Mouse (Mus musculus): Measurements from ENCODE around the gene Ak7.

The Ak7 gene

DNA sequence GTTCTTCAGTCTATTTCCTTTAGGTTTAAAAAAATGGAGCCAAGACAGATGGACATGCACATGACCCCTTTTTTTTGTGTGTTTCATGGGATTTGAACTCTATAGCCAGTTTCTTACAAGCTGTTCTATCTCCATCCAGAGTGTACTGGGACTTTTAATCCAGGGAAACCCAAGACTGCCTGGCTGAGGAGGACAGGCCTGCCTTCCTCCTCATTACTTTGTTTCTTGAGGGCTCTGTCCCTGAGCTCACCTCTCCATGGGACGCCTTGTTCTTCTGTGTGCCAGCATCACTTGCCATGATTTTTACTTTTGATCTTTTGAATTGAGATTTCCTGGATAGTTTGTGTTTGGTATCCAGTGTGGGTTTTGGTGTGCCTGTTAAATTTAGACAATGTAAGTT is 80.3 kb downstream of the Ak7 start:
- no peak for DNase-seq (ENCODE audit: low spot score in 2 of 2)

DNA sequence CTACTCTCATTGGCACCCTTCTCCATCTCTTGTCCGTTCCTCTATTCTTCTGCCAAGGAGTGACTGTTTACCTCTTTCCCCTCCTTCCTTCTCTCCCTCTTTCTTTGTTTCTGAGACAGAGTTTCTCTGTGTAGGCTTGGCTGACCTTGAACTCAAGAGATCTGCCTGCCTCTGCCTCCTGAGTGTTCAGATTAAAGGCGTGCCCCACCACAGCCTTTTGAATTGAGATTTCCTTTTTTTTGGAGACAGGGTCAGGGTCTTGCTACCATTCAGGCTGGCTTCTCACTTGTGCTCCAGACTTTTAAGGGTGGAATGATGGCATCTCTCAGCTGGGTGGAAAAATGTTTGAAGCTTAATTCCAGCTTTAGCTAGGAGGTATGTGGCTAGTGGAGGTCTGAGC is 81.8 kb downstream of the Ak7 start:
- DNase-seq (ENCODE audit: low spot score in 2 of 2), result no peak

DNA sequence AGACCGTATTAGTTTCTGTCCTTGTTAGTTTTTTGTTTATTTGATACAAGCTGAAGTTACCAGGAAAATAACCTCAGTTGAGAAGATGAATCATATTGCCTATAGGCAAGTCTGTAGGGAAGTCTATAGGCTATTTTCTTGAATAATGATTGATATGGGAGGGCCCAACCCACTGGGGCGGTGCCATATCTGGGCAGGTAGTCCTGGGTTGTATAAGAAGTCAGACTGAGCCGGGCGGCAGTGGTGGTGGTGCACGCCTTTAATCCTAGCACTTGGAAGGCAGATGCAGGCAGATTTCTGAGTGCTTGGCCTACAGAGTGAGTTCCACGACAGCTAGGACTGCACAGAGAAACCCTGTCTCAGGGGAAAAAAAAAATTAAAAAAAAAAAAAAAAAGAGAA is 84.1 kb downstream of the Ak7 start:
- DNase-seq (ENCODE audit: low spot score in 2 of 2), result no peak

DNA sequence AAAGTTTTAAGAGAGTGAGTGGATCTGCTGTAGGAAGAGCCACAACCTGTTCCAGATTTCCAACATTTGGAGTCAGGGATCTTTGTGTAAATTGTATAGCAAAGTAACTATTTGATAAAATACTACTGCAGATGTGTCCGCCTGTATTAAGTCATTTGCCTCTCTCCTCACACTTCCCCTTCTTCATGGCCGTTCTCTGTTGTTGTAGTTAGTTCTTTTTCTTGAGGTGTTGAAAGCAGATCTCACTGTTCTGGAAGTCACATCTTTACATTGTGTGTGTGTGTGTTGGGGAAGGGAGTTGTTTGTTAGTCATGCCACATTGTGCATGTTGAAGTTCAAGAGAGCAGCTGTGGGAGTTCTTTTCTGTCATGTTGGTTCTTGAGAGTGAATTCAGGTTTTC is 89.1 kb downstream of the Ak7 start:
- DNase-seq (ENCODE audit: low spot score in 2 of 2), result no peak

DNA sequence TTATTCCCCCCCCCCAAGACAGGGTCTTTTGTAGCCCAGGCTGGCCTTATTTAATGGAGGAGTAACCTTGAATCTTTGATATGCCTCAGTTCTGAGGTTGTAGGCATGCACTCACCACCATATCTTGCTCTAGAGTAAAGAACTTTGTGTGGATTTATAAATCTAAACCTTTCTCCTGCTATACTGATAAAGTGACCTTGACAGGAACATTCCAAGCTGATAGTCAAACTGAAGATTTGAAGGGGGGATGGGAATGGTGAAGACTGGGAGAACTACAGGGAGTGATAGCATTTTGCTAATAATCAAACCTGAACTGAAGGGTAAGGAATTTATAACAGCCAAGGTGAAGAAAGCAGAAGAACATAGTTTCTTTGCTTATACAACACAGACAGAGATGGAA is 92.2 kb downstream of the Ak7 start:
- DNase-seq (ENCODE audit: low spot score in 2 of 2), result no peak

DNA sequence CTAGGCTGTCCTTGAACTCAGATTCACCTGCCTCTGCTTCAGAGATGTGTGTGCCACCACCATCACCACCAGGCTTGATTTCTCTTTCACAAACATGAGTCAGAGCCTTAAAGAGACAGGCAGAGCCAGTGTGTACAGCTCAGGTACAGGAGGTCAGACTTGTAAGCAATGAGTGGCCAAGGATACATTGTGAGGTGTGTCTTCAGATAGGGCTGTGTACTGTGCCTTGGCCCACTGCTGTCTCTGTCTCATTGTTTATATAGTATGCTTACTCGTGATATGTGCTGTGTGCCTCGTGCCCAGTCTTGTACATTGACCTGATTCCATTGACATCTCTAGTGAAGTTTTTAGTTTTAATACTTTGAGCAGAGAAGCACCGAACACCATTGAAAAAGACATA is 100.0 kb downstream of the Ak7 start:
- no peak for DNase-seq (ENCODE audit: low spot score in 2 of 2)

DNA sequence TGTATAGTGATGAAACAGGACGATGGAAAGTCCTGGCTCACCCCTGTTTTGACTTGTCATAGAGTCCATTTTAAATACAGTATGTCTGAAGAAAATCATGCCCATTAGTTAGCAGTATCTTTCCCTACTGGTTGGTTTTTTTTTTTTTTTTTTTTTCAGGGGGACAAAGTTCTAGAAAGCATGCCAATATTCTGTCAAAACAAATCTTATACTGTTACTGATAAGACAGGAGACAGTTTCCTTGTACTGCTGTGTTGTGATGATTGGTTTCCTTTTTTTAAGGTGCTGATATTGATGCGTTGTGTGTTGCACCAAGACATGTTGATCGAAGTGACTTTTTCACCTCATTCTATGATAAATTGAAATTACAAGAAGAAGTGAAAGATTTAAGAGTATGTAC is 100.4 kb downstream of the Ak7 start:
- DNase-seq (ENCODE audit: low spot score in 2 of 2), result no peak

DNA sequence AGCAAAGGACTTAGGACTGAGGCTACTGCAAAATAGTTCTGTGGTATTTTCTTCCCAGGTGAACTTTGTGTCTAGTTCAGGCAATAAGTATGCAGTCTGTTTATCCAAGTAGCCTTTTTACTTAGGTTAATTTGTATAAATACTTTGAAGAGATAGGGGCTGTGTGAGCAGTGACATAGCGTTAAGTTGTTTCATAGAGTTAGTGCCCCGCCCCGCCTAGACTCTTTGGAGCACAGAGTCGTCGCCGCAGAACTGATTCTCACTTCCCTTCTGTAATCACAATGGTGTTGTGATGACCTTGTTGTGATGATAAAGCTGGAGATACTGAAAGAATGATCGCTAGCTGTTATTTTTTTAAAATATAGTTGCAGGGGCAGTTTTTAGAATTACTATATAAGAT is 101.6 kb downstream of the Ak7 start:
- DNase-seq (ENCODE audit: low spot score in 2 of 2), result no peak

DNA sequence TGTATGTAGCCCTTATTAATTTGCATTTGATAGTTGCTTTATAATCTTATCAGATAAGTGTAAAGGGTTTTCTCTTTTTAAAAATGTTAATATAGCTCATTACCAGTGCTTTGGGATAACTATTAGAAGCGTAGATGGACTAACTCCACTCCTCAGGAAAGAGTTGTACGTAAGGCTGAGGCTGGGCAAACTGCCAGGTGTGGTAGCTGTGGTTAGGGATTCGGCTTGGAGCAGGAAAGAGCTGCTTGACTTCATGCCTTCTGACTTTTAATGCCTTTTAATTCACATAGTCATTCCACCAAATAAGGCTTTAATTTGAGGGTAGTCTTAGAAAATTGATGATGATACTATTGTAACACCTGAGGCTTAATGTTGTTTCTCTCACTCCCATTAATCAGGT is 103.2 kb downstream of the Ak7 start:
- no peak for DNase-seq (ENCODE audit: low spot score in 2 of 2)

DNA sequence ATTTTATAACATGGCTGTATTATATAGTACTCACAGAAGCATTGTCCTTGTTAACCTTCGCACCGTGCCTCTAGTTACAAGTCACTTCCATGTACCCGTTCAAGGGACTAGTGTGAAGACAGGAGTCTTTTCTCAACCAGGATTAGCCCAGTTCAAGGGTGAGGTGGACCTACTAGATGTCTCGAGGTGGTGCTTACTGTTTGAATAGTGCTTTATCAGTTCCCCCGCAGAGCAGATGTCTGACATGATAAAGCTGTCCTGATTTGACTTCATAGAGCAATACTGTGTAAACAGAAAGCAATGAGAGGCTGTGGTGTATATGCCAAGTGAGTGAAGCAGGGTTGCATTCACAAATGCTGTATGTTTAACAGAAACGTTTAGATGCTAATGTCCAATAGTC is 104.8 kb downstream of the Ak7 start:
- DNase-seq (ENCODE audit: low spot score in 2 of 2), result no peak

DNA sequence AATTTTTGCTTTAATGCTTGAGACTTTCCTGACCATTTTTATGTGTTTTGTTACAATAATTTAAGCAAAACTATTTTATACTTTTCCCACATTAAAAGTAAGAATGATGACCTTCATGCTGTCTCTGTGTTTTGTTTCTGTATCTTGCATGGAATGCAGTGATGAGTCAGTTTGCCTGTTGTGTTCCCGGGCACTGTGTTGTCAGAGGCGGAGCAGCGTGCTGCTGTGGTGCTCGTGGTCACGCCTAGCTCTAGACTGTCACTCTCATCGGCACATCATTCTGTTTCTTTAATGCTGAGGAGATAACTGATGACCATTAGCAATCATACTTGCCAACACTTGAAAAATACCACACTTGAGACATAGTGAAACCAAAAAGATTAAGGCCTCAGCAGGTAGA is 108.2 kb downstream of the Ak7 start:
- no peak for DNase-seq (ENCODE audit: low spot score in 2 of 2)

DNA sequence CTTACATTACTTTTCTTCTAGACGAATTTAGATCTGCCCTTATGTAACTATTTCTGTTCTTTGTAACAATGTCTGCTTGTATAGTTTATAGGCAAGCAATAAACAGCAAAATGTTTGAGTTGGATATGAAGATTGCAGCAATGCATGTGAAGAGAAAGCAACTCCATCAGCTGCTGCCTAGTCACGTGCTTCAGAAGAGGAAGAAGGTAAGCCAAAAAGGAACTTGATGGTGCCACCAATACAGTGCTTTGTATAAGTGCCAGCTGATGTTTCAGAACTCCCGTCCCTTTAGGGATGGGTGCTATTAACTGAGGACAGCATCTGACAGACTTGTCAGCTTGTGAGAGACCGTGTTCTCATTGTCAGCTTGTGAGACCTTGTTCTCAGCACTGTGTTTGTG is 117.7 kb downstream of the Ak7 start:
- no peak for DNase-seq (ENCODE audit: low spot score in 2 of 2)

DNA sequence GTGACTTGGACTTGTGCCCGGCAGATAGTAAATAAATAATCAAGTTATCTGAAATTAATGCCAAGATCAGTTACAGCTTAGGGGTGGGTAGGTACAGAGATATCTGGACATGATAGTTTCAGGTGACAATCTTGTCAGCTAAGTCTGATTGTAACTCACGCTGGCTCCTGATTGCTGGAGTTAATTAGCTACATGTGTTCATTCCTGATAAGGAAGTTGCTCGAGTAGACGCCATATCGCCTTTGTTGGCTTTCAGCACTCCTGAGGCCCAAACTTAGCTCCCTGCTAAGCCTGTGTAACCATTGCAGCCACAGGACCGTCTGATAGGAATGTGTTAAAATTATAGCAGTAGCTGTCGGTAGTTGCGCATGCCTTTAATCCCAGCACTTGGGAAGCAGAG is 119.0 kb downstream of the Ak7 start:
- no peak for DNase-seq (ENCODE audit: low spot score in 2 of 2)

DNA sequence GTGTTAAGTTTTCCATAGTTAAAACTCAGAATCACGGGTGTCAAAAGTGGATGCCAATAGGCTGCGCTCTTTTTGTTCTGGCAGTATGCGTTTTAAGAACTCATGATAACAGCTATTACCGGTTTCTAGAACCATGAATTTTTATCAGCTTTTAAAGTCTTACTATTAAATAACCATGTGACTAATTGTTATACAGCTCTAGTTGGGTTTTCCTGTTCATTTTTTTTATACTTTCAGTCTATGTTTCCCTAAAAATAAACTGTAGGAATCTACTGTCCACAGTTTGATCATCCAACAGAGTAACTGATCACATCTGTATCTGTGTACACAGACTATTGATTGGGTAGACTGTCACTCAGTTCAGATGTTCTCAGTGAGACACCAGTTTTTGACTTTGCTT is 119.5 kb downstream of the Ak7 start:
- no peak for DNase-seq (ENCODE audit: low spot score in 2 of 2)

All from frontal cortex, postnatal 10 days (tissue).